Mouse (Mus musculus) testis, adult 2 months (tissue): ENCODE measurements around the gene Fermt1. TPM values are rescaled to one million over a fixed set of nuclear protein-coding genes. Genes with fewer than 3 reads are reported as not detected.

ENCODE experiments used
- H3K27ac ChIP-seq: fragments of 200-500 bp; 2 replicates; pipeline ENCODE4 v1.5.1; 2012; ENCODE audit warnings: low read depth, low read length; ENCODE audit not compliant: control insufficient read depth, insufficient read depth
- H3K27me3 ChIP-seq: fragments of 200-500 bp; 2 replicates; pipeline ENCODE4 v1.6.1; 2012; ENCODE audit warnings: mild to moderate bottlenecking, low read length, moderate library complexity; ENCODE audit not compliant: control insufficient read depth, insufficient read depth
- H3K36me3 ChIP-seq: fragments of 200-500 bp; 2 replicates; pipeline ENCODE4 v1.6.1; 2012; ENCODE audit warnings: mild to moderate bottlenecking, low read length; ENCODE audit not compliant: control insufficient read depth, insufficient read depth
- H3K4me1 ChIP-seq: fragments of 200-500 bp; 2 replicates; pipeline ENCODE4 v1.6.1; 2012; ENCODE audit warnings: low read length; ENCODE audit not compliant: control insufficient read depth, insufficient read depth
- H3K4me3 ChIP-seq: fragments of 200-500 bp; 2 replicates; pipeline ENCODE4 v1.5.1; 2012; ENCODE audit warnings: low read depth, mild to moderate bottlenecking, low read length, moderate library complexity, mixed read lengths; ENCODE audit not compliant: control insufficient read depth
- CTCF ChIP-seq: fragments of 200-500 bp; IDR thresholded peaks from 2 replicates; pipeline ENCODE4 v1.5.1; 2012; ENCODE audit warnings: low read depth, mild to moderate bottlenecking, inconsistent platforms, low read length, moderate library complexity; ENCODE audit not compliant: control insufficient read depth, insufficient read depth, insufficient replicate concordance
- POLR2A ChIP-seq: fragments of 200-500 bp; IDR thresholded peaks from 2 replicates; pipeline ENCODE4 v1.6.1; 2012; ENCODE audit warnings: low read depth, mild to moderate bottlenecking, inconsistent platforms, low read length, moderate library complexity; ENCODE audit not compliant: control insufficient read depth
- polyA plus RNA-seq: library from polyadenylated mRNA; depleted of rRNA; stranded (reverse); fragments of >200 nt; gene quantifications from 2 replicates; pipeline ENCODE4 v1.2.3, GENCODE M21; 2012

Fermt1 gene
- polyA plus RNA-seq, 1 experiment = not detected

DNA sequence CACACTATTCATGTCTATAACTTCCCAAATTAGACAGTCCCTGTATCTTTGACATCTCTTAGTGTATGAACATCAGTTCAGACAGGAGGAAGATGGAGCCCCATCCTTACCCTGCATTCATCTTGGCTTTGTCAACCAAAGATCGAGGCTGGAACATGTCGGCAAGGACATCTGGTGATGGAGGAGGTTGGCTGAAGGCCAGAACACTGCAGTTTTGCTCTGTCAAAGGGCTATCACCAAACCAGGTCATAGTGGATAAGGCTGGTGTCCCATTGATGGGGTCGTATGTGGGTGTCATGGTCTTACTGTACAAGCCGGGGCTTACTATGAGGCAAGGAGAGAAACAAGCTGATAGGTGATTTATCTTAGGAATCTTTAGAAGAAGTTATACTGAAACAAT, 11.0 kb downstream of the Fermt1 start:
- Histone ChIP-seq H3K27me3 (no peaks in the 10 kb centered on the region), H3K4me1 (no peaks in the 10 kb centered on the region), H3K4me3 (no peak overlapping the region), H3K36me3 (no peaks in the 10 kb centered on the region), H3K27ac (no peak overlapping the region)
- TF ChIP-seq CTCF (no peak), POLR2A (no peak)

DNA sequence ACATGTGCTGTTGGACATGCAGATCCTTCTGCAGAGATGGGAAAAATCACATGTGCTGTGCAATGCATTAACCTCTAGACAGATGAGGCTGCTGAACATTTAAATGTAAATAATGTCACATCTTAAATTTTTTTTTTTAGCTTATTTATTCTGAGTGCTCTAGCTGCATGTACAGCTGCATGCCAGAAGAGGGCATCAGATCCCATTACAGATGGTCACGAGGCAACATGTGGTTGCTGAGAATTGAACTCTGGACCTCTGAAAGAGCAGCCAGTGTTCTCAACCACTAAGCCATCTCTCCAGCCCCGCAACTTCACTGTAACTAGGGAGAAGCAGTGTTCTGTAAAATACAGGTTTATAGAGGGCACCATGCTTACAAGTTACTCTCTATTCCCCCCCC, 11.6 kb downstream of the Fermt1 start:
- Histone ChIP-seq H3K36me3 (no peaks in the 10 kb centered on the region), H3K27me3 (no peaks in the 10 kb centered on the region), H3K4me1 (no peaks in the 10 kb centered on the region), H3K4me3 (no peak overlapping the region), H3K27ac (no peak overlapping the region)
- TF ChIP-seq CTCF (no peak), POLR2A (no peak)

DNA sequence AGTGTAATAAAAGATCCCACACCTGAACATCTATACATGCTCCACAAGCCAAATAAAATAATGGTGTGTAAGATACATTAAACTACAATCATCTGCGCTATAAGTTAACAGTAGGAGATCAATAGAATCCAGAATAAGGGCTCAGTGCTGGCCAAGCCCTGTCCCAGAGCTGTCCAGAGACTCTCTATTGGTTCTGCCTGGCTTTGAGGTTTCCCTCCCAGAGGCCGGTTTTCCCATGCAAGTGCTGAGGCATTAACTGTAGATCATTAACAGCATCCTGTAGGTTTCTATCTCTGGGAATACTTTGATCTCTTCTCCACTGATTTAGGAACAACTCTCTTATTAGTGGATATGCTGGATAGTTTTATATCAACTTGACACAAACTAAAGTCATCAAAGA, 16.7 kb downstream of the Fermt1 start:
- Histone ChIP-seq H3K27ac (no peak overlapping the region), H3K4me3 (no peak overlapping the region), H3K27me3 (no peaks in the 10 kb centered on the region), H3K4me1 (no peaks in the 10 kb centered on the region), H3K36me3 (no peaks in the 10 kb centered on the region)
- no peak for TF ChIP-seq CTCF
- no peak for TF ChIP-seq POLR2A

DNA sequence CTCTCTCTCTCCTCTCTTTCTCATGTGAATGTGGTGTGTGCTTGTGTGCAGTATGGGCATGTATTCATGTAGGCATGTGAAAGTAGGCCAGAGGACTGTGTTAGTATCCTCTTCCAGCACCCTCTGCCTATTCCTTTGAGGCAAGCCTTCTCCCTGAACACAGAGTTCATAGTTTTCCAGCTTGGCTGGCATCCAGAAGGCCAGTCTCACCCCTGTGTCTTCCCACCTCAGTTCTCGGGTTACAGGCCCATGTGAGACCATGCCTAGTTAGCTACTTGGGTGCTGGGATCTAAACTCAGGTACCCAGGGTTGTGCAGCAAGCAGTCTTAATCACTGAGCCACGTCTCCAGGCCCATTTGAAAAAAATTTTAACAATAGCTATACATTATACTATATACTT, 17.8 kb downstream of the Fermt1 start:
- no peaks in the 10 kb centered on the region for H3K27me3 ChIP-seq
- H3K36me3 ChIP-seq = no peaks in the 10 kb centered on the region
- H3K27ac ChIP-seq = no peak overlapping the region
- H3K4me3 ChIP-seq = no peak overlapping the region
- no peaks in the 10 kb centered on the region for H3K4me1 ChIP-seq
- TF ChIP-seq CTCF = no peak
- TF ChIP-seq POLR2A = no peak

DNA sequence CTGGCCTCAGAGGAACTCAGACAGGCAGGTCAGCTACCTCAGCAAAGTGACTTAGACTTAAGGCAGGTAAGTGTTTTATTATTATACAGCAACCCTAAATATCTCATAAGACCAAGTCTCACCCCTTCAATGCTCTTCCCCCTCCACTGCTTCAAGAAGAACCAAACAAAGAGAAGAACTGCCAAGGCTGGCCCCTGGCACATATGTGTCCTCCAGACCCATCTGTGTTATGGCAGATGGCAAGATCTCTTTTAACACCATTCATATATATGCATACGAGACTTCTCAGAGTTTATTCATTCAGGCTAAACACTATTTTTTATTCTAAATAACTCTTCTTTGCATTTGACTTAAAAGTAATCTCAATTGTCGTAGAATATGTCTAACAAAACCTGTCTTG, 18.4 kb downstream of the Fermt1 start:
- Histone ChIP-seq H3K4me1 (no peaks in the 10 kb centered on the region), H3K27me3 (no peaks in the 10 kb centered on the region), H3K27ac (no peak overlapping the region), H3K36me3 (no peaks in the 10 kb centered on the region), H3K4me3 (no peak overlapping the region)
- TF ChIP-seq CTCF = no peak
- no peak for TF ChIP-seq POLR2A

DNA sequence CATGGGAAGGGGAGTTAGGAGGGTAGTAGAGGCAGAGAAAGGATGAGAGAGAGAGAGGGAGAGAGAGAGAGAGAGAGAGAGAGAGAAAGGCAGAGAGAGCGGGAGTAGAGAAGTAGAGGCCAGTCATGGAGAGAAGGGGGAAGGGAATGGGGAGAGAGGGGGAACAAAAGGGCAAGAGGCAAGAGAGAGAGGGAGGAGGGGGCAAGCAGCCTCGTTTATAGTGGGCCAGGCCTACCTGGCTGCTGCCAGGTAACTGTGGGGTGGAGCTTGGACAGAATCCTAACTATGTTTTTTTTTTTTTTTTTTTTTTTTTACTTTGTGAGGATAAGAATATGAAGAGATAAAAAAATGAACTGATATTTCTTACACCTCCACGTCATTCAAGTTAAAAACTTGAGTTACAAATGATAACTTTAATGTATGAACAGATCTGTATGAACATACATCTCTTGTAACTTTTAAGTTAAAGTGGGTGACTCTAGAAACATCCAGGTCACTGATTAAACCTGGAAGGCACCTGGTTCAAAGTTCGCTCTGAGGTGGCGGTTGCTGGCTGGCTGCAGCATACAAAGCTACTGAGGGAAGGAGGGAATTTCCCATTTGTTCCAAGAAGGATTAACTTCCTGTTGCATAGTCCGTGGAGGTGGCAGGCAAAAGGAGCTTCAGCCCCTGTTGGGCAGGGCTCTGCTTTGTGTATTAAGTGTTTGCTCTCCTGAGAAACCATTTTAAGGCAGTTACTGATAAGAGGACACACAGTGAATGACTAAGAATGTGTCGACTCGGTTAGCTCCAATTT, 22.2 kb downstream of the Fermt1 start:
- Histone ChIP-seq H3K27me3 (no peaks in the 10 kb centered on the region), H3K27ac (no peak overlapping the region), H3K4me1 (no peaks in the 10 kb centered on the region), H3K4me3 (no peak overlapping the region), H3K36me3 (no peaks in the 10 kb centered on the region)
- TF ChIP-seq POLR2A (no peak), CTCF (no peak)

DNA sequence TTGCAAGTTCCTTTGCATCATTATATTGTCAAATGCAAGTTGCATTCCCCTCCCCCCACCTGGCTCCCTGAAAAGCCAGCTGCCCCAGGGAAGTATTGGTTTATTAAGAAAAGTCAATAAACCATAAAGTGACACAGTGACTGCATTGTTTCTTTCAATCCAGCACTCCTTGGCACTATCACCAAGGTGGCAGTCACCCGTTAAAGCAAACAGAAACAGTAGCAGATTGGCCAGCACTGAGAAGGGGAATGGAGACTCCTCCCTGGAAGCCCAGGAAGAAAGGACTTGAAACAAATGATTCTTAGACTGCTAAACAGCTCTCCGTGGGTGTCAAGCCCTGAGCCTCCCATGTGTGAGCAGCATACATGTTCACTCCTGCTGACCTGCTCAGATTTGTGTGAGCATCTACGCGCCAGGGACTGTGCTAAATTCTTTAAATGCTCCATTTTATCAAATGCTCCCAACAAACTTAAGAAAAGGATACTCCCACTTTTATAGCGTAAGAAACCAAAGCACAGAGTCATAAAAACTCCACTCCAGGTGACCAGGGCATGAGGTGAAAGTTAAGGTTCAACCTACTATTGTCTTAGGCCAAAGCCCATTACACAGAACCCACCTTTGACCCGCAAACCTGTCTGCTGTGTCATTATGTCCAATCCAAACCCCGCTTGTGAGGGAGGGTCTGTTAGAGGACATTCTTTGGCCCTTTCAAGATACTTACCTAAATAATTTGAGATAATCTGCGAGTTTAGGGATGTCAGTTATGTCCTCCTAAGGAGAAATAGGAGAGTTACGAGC, 23.4 kb downstream of the Fermt1 start:
- TF ChIP-seq CTCF = no peak
- TF ChIP-seq POLR2A = no peak
- H3K27ac ChIP-seq = no peak overlapping the region
- no peaks in the 10 kb centered on the region for H3K4me1 ChIP-seq
- no peak overlapping the region for H3K4me3 ChIP-seq
- no peaks in the 10 kb centered on the region for H3K36me3 ChIP-seq
- H3K27me3 ChIP-seq = no peaks in the 10 kb centered on the region
